Mouse (Mus musculus) 3T3-L1 (cell line): ENCODE measurements around the gene Itga2b.
"Not testable (repeated sequence)": the region's sequence is repeated elsewhere in the genome, so short reads cannot be mapped to it uniquely, and the experiment has no call there.

Experiments
- DNase-seq: peaks from one replicate; pipeline ENCODE4 v3.0.0-alpha.2; 2015; ENCODE audit warnings: low read depth, low spot score

Itga2b gene

GRCm38 (mm10) chr11:102411704-102412103 is 58.2 kb downstream of the Itga2b start:
- DNase-seq = peak; percentile 98

GRCm38 (mm10) chr11:102411061-102411460 is 58.9 kb downstream of the Itga2b start:
- peak; percentile 58 for DNase-seq

GRCm38 (mm10) chr11:102410345-102410744 is 59.6 kb downstream of the Itga2b start:
- not testable (repeated sequence) for DNase-seq

- DNase-seq = no peak
Observed at GRCm38 (mm10) chr11:102409795-102410330, 60.1 kb downstream of the Itga2b start.

GRCm38 (mm10) chr11:102408888-102409794 is 60.8 kb downstream of the Itga2b start:
- peak; percentile 54 for DNase-seq

- peak; percentile 100 for DNase-seq
Observed at GRCm38 (mm10) chr11:102408344-102408876, 61.5 kb downstream of the Itga2b start.

GRCm38 (mm10) chr11:102407834-102408215 is 62.1 kb downstream of the Itga2b start, which contains the start of gene Slc25a39:
TSS of gene Slc25a39 (minus strand) at chr11:102407946.
- peak; percentile 81 for DNase-seq

- peak; percentile 62 for DNase-seq
Observed at GRCm38 (mm10) chr11:102406900-102407833, 62.8 kb downstream of the Itga2b start.

- DNase-seq = no peak
Observed at GRCm38 (mm10) chr11:102406401-102406800, 63.5 kb downstream of the Itga2b start.

GRCm38 (mm10) chr11:102405544-102406285 is 64.2 kb downstream of the Itga2b start:
- no peak for DNase-seq

- DNase-seq = no peak
Observed at GRCm38 (mm10) chr11:102404161-102405010, 65.5 kb downstream of the Itga2b start.

GRCm38 (mm10) chr11:102403657-102404056 is 66.3 kb downstream of the Itga2b start:
- DNase-seq = no peak
